Mouse (Mus musculus): ENCODE measurements around the gene Cd2ap. TPM values are rescaled to one million over a fixed set of nuclear protein-coding genes. Genes with fewer than 3 reads are reported as not detected.

Gene Cd2ap
- total and polyA plus RNA-seq, 3 experiments, result 5.0 to 17.8 (median 16.9) TPM

DNA sequence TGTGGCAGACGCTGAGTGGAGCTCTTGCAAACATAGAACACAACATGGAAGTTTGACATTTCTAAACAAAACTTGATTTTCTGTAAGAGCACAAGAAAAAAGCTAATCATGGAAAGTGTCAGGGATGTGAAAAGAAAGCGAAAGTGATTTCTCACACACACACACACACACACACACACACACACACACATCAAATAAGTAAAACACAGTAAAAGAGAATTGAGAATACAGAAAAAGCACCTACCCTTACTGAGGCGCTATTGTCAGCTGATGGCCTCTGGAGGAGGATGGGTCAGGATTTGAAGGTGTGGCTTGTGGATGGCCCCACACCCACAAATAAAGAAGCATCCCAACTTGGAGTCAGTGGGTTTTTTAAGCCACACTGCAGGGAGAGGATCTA, 19.0 kb downstream of the Cd2ap start:
- no peaks in the 10 kb centered on the region for H3K27me3 ChIP-seq (ENCODE audit: control insufficient read depth, insufficient read depth, low read length)
- H3K36me3 ChIP-seq (ENCODE audit: control insufficient read depth, insufficient read depth, low read length), result peaks cover 7% of the 10 kb centered on the region; the same call in 1 of the 2 replicates
- no peak overlapping the region for H3K9ac ChIP-seq (ENCODE audit: low read depth, low read length)
- 74% methylated on average over 3 of the region's 3 CpGs for WGBS
- H3K4me3 ChIP-seq, result no peak overlapping the region
- TF ChIP-seq POLR2A (IDR thresholded peaks at IDR 0.05; ENCODE audit: insufficient read depth, low read depth, low read length), result no peak
- no peak for TF ChIP-seq EP300 (IDR thresholded peaks at IDR 0.05; ENCODE audit: insufficient read depth, low read depth, low read length)
- TF ChIP-seq CTCF (IDR thresholded peaks at IDR 0.05), result no peak
- DNase-seq, result no peak
- H3K27ac ChIP-seq, result no peak overlapping the region
- H3K4me1 ChIP-seq (ENCODE audit: control insufficient read depth, insufficient read depth, low read length), result peaks cover 9% of the 10 kb centered on the region
- H3K79me2 ChIP-seq (replicated peaks; ENCODE audit: control insufficient read depth, insufficient read depth, low read length), result peaks cover 4% of the 10 kb centered on the region
- intact Hi-C loops (cut with DNase I), result no loop called here

DNA sequence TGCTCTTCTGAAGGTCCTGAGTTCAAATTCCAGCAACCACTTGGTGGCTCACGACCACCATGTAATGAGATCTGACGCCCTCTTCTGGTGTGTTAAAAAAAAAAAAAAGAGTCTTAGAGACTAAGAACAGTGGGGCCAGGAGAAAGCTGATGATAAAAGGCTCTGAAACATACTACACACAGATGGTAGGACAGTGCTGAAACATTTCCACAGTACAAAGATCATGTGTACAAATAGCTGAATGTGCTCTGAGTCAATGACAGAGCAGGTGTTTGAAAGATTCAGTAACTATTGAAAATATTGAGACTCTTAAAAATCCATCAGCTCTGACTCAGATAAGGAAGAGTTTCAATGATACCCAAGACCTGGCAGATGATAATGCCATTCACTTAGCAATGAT, 29.4 kb downstream of the Cd2ap start:
- TF ChIP-seq EP300 (IDR thresholded peaks at IDR 0.05; ENCODE audit: insufficient read depth, low read depth, low read length) (no peak), POLR2A (IDR thresholded peaks at IDR 0.05; ENCODE audit: insufficient read depth, low read depth, low read length) (no peak), CTCF (IDR thresholded peaks at IDR 0.05) (no peak)
- no peak overlapping the region for H3K9ac ChIP-seq (ENCODE audit: low read depth, low read length)
- H3K4me3 ChIP-seq, result no peak overlapping the region
- DNase-seq, result no peak
- H3K4me1 ChIP-seq (ENCODE audit: control insufficient read depth, insufficient read depth, low read length), result peaks cover 1% of the 10 kb centered on the region; the same call in 1 of the 2 replicates
- H3K27ac ChIP-seq, result no peak overlapping the region
- H3K79me2 ChIP-seq (replicated peaks; ENCODE audit: control insufficient read depth, insufficient read depth, low read length), result peaks cover 3% of the 10 kb centered on the region; the same call in 1 of the 2 replicates
- intact Hi-C loops (cut with DNase I), result no loop called here
- no peaks in the 10 kb centered on the region for H3K27me3 ChIP-seq (ENCODE audit: control insufficient read depth, insufficient read depth, low read length)
- 94% methylated on average over 2 of the region's 2 CpGs for whole genome bisulfite sequencing
- peaks cover 4% of the 10 kb centered on the region; the same call in 1 of the 2 replicates for H3K36me3 ChIP-seq (ENCODE audit: control insufficient read depth, insufficient read depth, low read length)

DNA sequence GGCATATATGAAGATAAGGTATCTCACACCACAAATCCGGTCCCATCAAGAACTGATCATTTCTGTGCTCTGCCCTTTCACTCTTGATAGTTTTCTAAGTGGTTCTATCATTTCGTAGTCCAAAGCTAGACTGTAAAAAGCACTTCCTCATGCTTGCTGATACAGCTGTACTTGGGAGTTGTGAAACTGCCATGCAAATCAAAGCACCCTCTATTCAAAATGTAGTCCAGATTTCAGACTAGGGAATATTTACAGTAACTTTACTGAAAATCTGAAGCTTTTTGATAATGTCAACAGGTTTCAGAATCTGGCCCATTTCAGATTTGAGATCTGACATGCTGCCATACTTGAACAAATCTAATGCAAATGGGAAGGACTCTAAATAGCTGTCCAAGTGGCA, 39.3 kb downstream of the Cd2ap start:
- no peak for TF ChIP-seq POLR2A (IDR thresholded peaks at IDR 0.05; ENCODE audit: insufficient read depth, low read depth, low read length)
- no peak for TF ChIP-seq CTCF (IDR thresholded peaks at IDR 0.05)
- no peak for TF ChIP-seq EP300 (IDR thresholded peaks at IDR 0.05; ENCODE audit: insufficient read depth, low read depth, low read length)
- peaks cover 3% of the 10 kb centered on the region; the same call in 1 of the 2 replicates for H3K79me2 ChIP-seq (replicated peaks; ENCODE audit: control insufficient read depth, insufficient read depth, low read length)
- H3K4me1 ChIP-seq (ENCODE audit: control insufficient read depth, insufficient read depth, low read length), result peaks cover 2% of the 10 kb centered on the region
- no peak overlapping the region for H3K9ac ChIP-seq (ENCODE audit: low read depth, low read length)
- 71% methylated on average over 2 of the region's 2 CpGs for WGBS
- H3K4me3 ChIP-seq, result no peak overlapping the region
- no peak overlapping the region for H3K27ac ChIP-seq
- H3K36me3 ChIP-seq (ENCODE audit: control insufficient read depth, insufficient read depth, low read length), result peaks cover 11% of the 10 kb centered on the region
- intact Hi-C loops (cut with DNase I), result loop anchor here (5.0 kb wide), 1 partner anchor 105 kb away; no protein-coding TSS in a partner anchor
- no peaks in the 10 kb centered on the region for H3K27me3 ChIP-seq (ENCODE audit: control insufficient read depth, insufficient read depth, low read length)
- no peak for DNase-seq

DNA sequence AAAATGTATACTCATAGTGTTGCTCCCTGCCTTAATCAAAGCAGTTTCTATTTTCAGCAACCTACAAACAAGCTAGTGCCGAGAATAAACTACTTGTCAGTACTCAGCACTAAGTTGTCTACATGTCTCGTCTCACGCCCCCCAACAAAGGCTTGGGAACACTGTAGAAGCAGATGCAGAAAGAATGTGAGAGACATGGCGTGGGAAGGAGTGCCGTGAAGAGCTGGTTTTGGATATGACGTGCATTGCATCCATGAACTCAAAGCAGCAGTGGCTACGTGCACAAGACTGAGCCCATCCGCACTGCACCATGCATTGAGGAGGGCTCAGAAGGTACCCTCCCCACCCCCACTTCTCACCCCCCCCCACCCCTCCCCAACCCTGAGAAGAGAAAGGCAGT, 53.7 kb downstream of the Cd2ap start:
- WGBS, result 73% methylated on average over 8 of the region's 8 CpGs
- H3K36me3 ChIP-seq (ENCODE audit: control insufficient read depth, insufficient read depth, low read length), result peaks cover 6% of the 10 kb centered on the region
- no peak overlapping the region for H3K4me3 ChIP-seq
- TF ChIP-seq EP300 (IDR thresholded peaks at IDR 0.05; ENCODE audit: insufficient read depth, low read depth, low read length), result no peak
- no peak for TF ChIP-seq CTCF (IDR thresholded peaks at IDR 0.05)
- TF ChIP-seq POLR2A (IDR thresholded peaks at IDR 0.05; ENCODE audit: insufficient read depth, low read depth, low read length), result no peak
- intact Hi-C loops (cut with DNase I), result no loop called here
- no peaks in the 10 kb centered on the region for H3K27me3 ChIP-seq (ENCODE audit: control insufficient read depth, insufficient read depth, low read length)
- DNase-seq, result no peak
- no peaks in the 10 kb centered on the region for H3K4me1 ChIP-seq (ENCODE audit: control insufficient read depth, insufficient read depth, low read length)
- peak overlapping the region; percentile 31 for H3K9ac ChIP-seq (ENCODE audit: low read depth, low read length)
- H3K79me2 ChIP-seq (replicated peaks; ENCODE audit: control insufficient read depth, insufficient read depth, low read length), result no peaks in the 10 kb centered on the region
- no peak overlapping the region; the same call in 1 of the 2 replicates for H3K27ac ChIP-seq

DNA sequence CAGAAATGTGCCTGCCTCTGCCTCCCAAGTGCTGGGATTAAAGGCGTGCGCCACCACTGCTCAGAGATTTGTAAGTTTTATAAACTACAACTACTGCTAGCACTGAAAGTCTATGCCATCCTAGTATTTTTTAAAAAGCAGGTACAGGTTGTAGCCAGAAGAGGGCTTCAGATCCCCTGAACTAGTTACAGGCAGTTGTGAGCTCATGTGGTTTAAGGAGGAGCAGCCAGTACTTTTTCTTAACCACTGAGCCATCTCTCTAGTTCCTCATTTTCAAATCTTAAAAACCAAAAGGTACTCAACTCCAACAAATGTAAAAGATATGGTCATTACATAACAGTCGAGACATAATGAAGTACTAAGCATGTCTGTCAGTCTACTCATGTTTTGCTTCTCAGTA, 61.1 kb downstream of the Cd2ap start:
- WGBS, result 90% methylated on average over 3 of the region's 3 CpGs
- Histone ChIP-seq H3K9ac (ENCODE audit: low read depth, low read length) (no peak overlapping the region), H3K79me2 (replicated peaks; ENCODE audit: control insufficient read depth, insufficient read depth, low read length) (no peaks in the 10 kb centered on the region), H3K27me3 (ENCODE audit: control insufficient read depth, insufficient read depth, low read length) (no peaks in the 10 kb centered on the region), H3K27ac (peak overlapping the region; percentile 69), H3K4me3 (no peak overlapping the region), H3K4me1 (ENCODE audit: control insufficient read depth, insufficient read depth, low read length) (no peaks in the 10 kb centered on the region), H3K36me3 (ENCODE audit: control insufficient read depth, insufficient read depth, low read length) (peaks cover 5% of the 10 kb centered on the region)
- no peak for DNase-seq
- TF ChIP-seq CTCF (IDR thresholded peaks at IDR 0.05) (peak; percentile 55), EP300 (IDR thresholded peaks at IDR 0.05; ENCODE audit: insufficient read depth, low read depth, low read length) (no peak)
- intact Hi-C loops (cut with DNase I), result loop anchor here (5.0 kb wide), 2 partner anchors 62 to 127 kb away; partner anchors contain the start of gene Cd2ap

DNA sequence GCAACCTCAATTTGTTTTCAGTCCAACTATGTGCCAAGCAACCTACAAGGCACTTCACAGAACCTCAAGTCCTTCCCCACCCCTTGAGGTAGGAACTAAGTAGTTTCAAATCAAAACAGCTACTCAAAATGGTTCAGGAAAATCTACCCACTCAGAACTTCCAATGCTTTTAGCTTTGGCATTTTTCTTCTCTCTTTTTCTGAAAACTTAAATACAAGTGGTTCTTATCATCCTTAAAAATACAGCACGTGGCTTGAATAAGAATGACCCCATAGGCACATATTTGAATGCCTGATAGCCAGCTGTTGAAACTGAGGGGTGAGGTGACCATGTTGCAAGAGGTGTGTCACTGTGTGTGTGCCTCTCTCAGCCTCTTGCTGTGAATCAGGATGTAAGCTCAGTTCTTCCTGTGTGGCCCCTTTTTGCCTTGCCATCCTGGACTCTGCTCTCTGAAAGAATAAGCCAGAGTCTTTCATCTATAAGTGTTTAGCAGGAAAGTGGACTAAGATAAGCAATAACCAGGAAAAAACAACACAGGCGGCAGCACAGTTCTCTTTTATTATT, 84.0 kb downstream of the Cd2ap start:
- Histone ChIP-seq H3K27me3 (ENCODE audit: control insufficient read depth, insufficient read depth, low read length) (no peaks in the 10 kb centered on the region), H3K9ac (ENCODE audit: low read depth, low read length) (no peak overlapping the region), H3K4me3 (no peak overlapping the region), H3K27ac (no peak overlapping the region), H3K36me3 (ENCODE audit: control insufficient read depth, insufficient read depth, low read length) (peaks cover 2% of the 10 kb centered on the region; the same call in 1 of the 2 replicates), H3K79me2 (replicated peaks; ENCODE audit: control insufficient read depth, insufficient read depth, low read length) (no peaks in the 10 kb centered on the region), H3K4me1 (ENCODE audit: control insufficient read depth, insufficient read depth, low read length) (peaks cover 3% of the 10 kb centered on the region)
- intact Hi-C loops (cut with DNase I), result no loop called here
- DNase-seq, result no peak
- WGBS, result 61% methylated on average over 2 of the region's 2 CpGs
- TF ChIP-seq CTCF (IDR thresholded peaks at IDR 0.05) (no peak), EP300 (IDR thresholded peaks at IDR 0.05; ENCODE audit: insufficient read depth, low read depth, low read length) (no peak), POLR2A (IDR thresholded peaks at IDR 0.05; ENCODE audit: insufficient read depth, low read depth, low read length) (no peak)

Measured in heart, adult 2 months (tissue).